Mouse (Mus musculus) gastrocnemius, postnatal 25 days (tissue): ENCODE results near the gene Crtap. TPM values are rescaled to one million over a fixed set of nuclear protein-coding genes. Genes with fewer than 3 reads are reported as not detected.

Source experiments
- DNase-seq: peaks from one replicate; pipeline ENCODE4 v3.0.0; 2022
- total RNA-seq, 2 experiments: library from RNA; stranded (reverse); gene quantifications; 1 replicate in 1 of 2; 2 replicates in 1 of 2; pipeline ENCODE4 v1.2.3; 2021

The Crtap gene
- total RNA-seq, 2 experiments from 2014 or later: 13.9 to 14.3 TPM

GRCm38 (mm10) chr9:114326011-114326748, 64.3 kb downstream of the Crtap start:
- no peak for DNase-seq

Other genes with a start within 250 kb of the Crtap start
- gene Bcl2a1c, start 60.5 kb downstream of the Crtap start, total RNA-seq: not detected
- 1 to 10 TPM; 3.9 to 5.4 TPM for gene Glb1, start 10.4 kb upstream of the Crtap start, total RNA-seq
- 1 to 10 TPM; 1.4 to 1.5 TPM for gene Tmppe, start 10.4 kb upstream of the Crtap start, total RNA-seq
- gene Ccr4, start 114.2 kb upstream of the Crtap start, total RNA-seq: not detected
- gene C130032M10Rik, start 125.0 kb upstream of the Crtap start, total RNA-seq: not detected
- not detected for gene Trim71, start 173.7 kb upstream of the Crtap start, total RNA-seq
- gene Cnot10, start 249.5 kb upstream of the Crtap start, total RNA-seq: 10 to 100 TPM; 13.5 to 14.4 TPM